Mouse (Mus musculus) hindbrain, postnatal 0 days (tissue): ENCODE data around the gene Snn. TPM values are rescaled to one million over a fixed set of nuclear protein-coding genes. Genes with fewer than 3 reads are reported as not detected.
A peak's percentile ranks its signal among the peaks of the same experiment; 100 is the strongest.

Experiments
- ATAC-seq: fragments of 200-750 bp; cut with Nextera tagmentation; 2 replicates; pipeline ENCODE4 v1.8.0; 2017; ENCODE audit warnings: mild to moderate bottlenecking, moderate TSS enrichment, moderate library complexity
- DNase-seq: peaks from one replicate; pipeline ENCODE4 v3.0.0-alpha.2; 2015; ENCODE audit warnings: low spot score
- H3K27ac ChIP-seq: fragments of 300-500 bp; sonication (generic); 2 replicates; pipeline ENCODE4 v1.5.1; 2014; ENCODE audit warnings: mild to moderate bottlenecking
- H3K27me3 ChIP-seq: fragments of 300-500 bp; sonication (generic); 2 replicates; pipeline ENCODE4 v1.6.1; 2014; ENCODE audit warnings: low read length, mixed read lengths; ENCODE audit not compliant: insufficient read depth
- H3K36me3 ChIP-seq: fragments of 300-500 bp; sonication (generic); 2 replicates; pipeline ENCODE4 v1.6.1; 2014; ENCODE audit warnings: low read length, mixed read lengths; ENCODE audit not compliant: insufficient read depth
- H3K4me1 ChIP-seq: fragments of 300-500 bp; sonication (generic); 2 replicates; pipeline ENCODE4 v1.6.1; 2014; ENCODE audit warnings: antibody characterized with exemption, low read length, mixed read lengths; ENCODE audit not compliant: insufficient read depth
- H3K4me2 ChIP-seq: fragments of 300-500 bp; sonication (generic); 2 replicates; pipeline ENCODE4 v1.6.1; 2014; ENCODE audit warnings: low read depth, mild to moderate bottlenecking, low read length, moderate library complexity, mixed read lengths
- H3K4me3 ChIP-seq: fragments of 300-500 bp; sonication (generic); 2 replicates; pipeline ENCODE4 v1.5.1; 2014; ENCODE audit warnings: low read length
- H3K9ac ChIP-seq: fragments of 300-500 bp; sonication (generic); replicated peaks from 2 replicates; pipeline ENCODE4 v1.6.1; 2014; ENCODE audit warnings: mild to moderate bottlenecking, low read length, moderate library complexity, mixed read lengths
- H3K9me3 ChIP-seq: fragments of 300-500 bp; sonication (generic); 2 replicates; pipeline ENCODE4 v1.6.1; 2016; ENCODE audit warnings: low read length, mixed read lengths
- CTCF ChIP-seq: IDR thresholded peaks from 2 replicates; pipeline ENCODE4 v1.5.1; 2016; ENCODE audit warnings: antibody characterized with exemption, control low read depth, low read depth
- WGBS: fragments of 180-500 bp; shearing (Covaris S2); extraction: QIAGEN DNeasy Blood & Tissue Kit; methylation state at CpG from one replicate; pipeline ENCODE4 v1.1.7; 2014; 5-methylcytosine and 5-hydroxymethylcytosine counted together
- polyA plus RNA-seq: library from polyadenylated mRNA; unstranded; fragments of >200 nt; fragmentation: Nextera tagmentation; extraction: Ambion mirVana; gene quantifications from 2 replicates; pipeline ENCODE4 v1.2.1, GENCODE M21; 2015
- total RNA-seq: library from RNA; depleted of rRNA; stranded (reverse); fragments of >200 nt; gene quantifications from 2 replicates; pipeline ENCODE4 v1.2.3, GENCODE M21; 2014

Snn gene
- total and polyA plus RNA-seq, 2 experiments from 2014 or later, result 123 to 241 TPM

DNA sequence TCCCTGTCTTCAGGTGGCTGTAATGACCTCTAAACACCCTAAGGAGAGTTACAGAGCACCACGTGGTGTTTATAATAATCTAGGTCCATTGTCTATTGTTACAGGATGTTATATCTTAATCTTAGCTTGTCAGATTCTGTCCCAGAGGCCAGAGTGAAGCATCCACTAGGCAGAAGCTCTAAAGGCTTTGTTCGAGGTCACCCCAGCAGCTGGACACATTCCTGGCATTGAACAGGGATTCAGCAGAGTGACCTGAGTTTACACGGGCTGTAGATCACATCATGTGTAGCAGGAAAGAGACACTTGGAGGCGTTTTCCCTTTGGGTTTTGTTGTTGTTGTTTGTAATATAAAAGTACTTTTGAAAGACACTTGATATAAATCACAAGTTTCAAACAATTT, 31.3 kb downstream of the Snn start:
- H3K27ac ChIP-seq, result peak overlapping the region; percentile 11; the same call in 1 of the 2 replicates
- DNase-seq, result no peak
- WGBS, result 59% methylated on average over 4 of the region's 4 CpGs

DNA sequence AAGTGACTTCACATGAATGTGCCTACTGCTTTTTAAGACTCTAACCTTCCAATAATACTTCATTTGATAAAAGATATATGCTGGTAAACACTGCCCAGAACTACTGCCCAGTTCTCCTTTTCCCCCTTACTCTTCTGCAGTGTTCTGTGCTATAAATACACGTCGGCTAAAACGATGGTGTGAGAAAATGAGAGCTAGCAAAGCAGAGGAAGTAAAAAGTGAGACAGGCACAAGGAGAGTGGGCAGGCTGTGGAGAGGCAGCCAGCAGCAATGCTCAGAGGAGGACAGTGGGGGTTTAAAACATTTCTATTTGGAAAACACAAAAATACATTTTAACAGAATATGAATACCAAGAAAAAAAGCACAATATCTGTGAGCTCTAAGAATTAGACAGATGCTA, 31.8 kb downstream of the Snn start:
- ATAC-seq (no peak), DNase-seq (no peak)
- Histone ChIP-seq H3K27me3 (no peaks in the 10 kb centered on the region), H3K9me3 (no peaks in the 10 kb centered on the region), H3K4me2 (no peak overlapping the region), H3K27ac (no peak overlapping the region), H3K36me3 (peaks cover 21% of the 10 kb centered on the region), H3K4me3 (no peak overlapping the region), H3K9ac (no peak overlapping the region), H3K4me1 (no peaks in the 10 kb centered on the region; the same call in 1 of the 2 replicates)
- 81% methylated on average over 3 of the region's 3 CpGs for WGBS
- no peak for TF ChIP-seq CTCF

More for the DNA sequence above, 31.3 kb downstream of the Snn start:
- TF ChIP-seq CTCF, result no peak
- Histone ChIP-seq H3K4me1 (no peaks in the 10 kb centered on the region; the same call in 1 of the 2 replicates), H3K36me3 (peaks cover 21% of the 10 kb centered on the region), H3K4me2 (no peak overlapping the region), H3K4me3 (no peak overlapping the region), H3K9ac (no peak overlapping the region), H3K9me3 (no peaks in the 10 kb centered on the region), H3K27me3 (no peaks in the 10 kb centered on the region)
- ATAC-seq, result no peak

DNA sequence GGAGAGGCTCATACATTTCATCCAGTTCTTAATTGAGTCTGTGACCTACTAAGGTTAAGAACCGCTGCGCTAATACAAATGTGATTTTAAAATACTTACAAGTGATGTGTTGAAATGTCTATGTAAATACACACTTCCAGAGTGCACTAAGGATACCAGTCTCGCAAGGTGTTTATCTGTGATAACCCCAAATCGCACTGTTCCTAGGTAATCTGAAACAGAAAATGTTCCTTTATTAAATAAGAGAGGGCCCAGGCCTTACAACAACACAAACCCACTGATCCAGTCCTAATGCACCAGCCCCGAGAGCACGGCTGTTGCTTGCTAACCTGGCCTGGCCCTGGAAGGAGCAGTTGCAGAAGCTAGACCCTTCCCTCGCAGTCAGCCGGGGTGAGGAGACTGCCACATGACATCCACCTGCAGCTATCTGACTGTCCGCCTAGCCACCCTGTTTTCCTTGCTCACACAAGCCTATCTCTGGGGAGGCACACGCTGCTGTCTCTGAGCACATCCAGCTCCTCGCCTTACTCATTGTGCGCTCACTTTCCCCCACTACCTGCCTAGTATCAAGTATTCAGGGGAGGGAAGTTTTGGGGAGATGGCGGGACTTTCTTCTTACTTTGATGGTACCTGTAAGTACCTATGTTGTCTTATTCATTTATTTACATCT, 33.1 kb downstream of the Snn start:
- ATAC-seq (no peak), DNase-seq (no peak)
- H3K4me2 ChIP-seq, result no peak overlapping the region
- H3K4me3 ChIP-seq, result no peak overlapping the region
- no peak overlapping the region for H3K27ac ChIP-seq
- 92% methylated on average over 13 of the region's 13 CpGs for WGBS
- no peaks in the 10 kb centered on the region for H3K4me1 ChIP-seq
- H3K9me3 ChIP-seq, result no peaks in the 10 kb centered on the region
- TF ChIP-seq CTCF, result no peak
- no peak overlapping the region for H3K9ac ChIP-seq
- peaks cover 12% of the 10 kb centered on the region for H3K36me3 ChIP-seq
- no peaks in the 10 kb centered on the region for H3K27me3 ChIP-seq

DNA sequence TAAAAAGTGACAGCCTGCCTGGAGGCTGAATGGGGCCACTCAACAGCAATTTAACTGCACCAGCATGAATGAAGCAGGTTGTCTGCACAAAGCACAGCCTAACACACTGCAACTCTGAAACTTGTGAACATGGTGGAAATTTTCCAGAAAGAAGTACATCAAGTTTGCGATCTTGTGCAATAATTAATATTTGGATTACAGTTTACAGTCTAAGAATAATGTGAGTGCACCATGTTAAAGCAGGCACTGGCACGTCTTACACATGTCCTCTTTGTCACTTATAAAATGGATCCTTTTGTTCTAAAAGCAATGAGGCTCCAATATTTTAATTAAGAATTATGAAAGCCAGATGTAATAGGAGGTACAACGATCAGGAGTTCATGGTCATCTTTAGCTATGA, 36.6 kb downstream of the Snn start:
- 76% methylated on average over 3 of the region's 3 CpGs for WGBS
- no peak overlapping the region for H3K27ac ChIP-seq
- ATAC-seq (no peak), DNase-seq (no peak)
- no peak overlapping the region for H3K9ac ChIP-seq
- no peak overlapping the region for H3K4me3 ChIP-seq
- no peaks in the 10 kb centered on the region for H3K27me3 ChIP-seq
- H3K9me3 ChIP-seq, result no peaks in the 10 kb centered on the region
- no peak for TF ChIP-seq CTCF
- H3K4me2 ChIP-seq, result no peak overlapping the region
- H3K4me1 ChIP-seq, result no peaks in the 10 kb centered on the region
- no peaks in the 10 kb centered on the region; the same call in 1 of the 2 replicates for H3K36me3 ChIP-seq

DNA sequence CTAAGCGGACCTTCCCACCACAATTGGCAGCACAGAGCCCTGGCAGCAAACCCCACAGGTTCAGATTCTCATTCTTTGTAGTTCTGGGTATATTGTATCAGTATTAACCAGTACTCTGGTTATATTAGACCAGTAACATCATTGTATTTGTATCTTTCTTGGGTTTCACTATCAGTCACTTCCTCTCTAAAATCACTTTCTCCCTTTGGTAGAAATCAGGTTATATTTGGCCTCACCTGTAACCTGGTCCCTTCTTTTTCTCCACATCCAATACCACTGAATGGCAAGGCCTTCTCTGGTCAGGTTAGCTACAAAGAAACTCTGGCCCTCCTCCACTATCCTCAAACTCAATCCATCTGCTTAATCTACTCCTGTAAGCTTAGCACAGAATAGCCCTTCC, 44.2 kb downstream of the Snn start:
- WGBS, result 67% methylated on average over 1 of the region's 1 CpGs
- no peak overlapping the region for H3K9ac ChIP-seq
- DNase-seq (no peak), ATAC-seq (no peak)
- TF ChIP-seq CTCF, result no peak
- H3K27ac ChIP-seq, result no peak overlapping the region
- H3K4me3 ChIP-seq, result no peak overlapping the region
- H3K4me2 ChIP-seq, result no peak overlapping the region
- no peaks in the 10 kb centered on the region for H3K27me3 ChIP-seq
- peaks cover 5% of the 10 kb centered on the region; the same call in 1 of the 2 replicates for H3K36me3 ChIP-seq
- H3K9me3 ChIP-seq, result no peaks in the 10 kb centered on the region
- H3K4me1 ChIP-seq, result no peaks in the 10 kb centered on the region

DNA sequence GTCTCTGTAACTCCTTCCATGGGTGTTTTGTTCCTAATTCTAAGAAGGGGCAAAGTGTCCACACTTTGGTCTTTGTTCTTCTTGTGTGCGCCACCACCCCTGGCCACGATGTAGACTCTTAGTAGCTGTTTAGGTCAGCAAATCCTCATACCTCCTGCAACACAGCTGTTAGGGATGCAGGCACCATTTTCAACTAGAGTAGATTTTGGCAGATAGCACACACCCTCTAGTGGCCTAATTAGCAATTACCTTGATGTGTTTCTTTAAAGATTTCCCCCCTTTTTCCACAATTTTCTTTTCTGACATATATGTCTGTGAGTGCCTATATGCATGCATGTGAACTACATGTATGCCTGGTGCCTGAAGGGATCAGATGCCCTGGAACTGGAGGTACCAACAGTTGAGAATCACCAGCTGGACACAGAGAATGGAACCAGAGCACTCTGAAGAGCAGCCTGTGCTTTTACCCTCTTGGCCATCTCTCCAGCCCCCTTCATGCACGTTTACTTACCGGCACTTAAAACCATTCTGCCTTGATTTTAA, 48.5 kb downstream of the Snn start:
- no peak overlapping the region for H3K4me2 ChIP-seq
- H3K27ac ChIP-seq, result no peak overlapping the region
- H3K9me3 ChIP-seq, result no peaks in the 10 kb centered on the region
- no peaks in the 10 kb centered on the region for H3K27me3 ChIP-seq
- no peaks in the 10 kb centered on the region for H3K4me1 ChIP-seq
- H3K4me3 ChIP-seq, result no peak overlapping the region
- no peak overlapping the region for H3K9ac ChIP-seq
- H3K36me3 ChIP-seq, result no peaks in the 10 kb centered on the region
- WGBS, result 69% methylated on average over 4 of the region's 4 CpGs
- TF ChIP-seq CTCF, result peak; percentile 79
- DNase-seq (peak; percentile 72), ATAC-seq (0 out of 2 replicates have a peak, but pooled peaks have one; percentile 47)

DNA sequence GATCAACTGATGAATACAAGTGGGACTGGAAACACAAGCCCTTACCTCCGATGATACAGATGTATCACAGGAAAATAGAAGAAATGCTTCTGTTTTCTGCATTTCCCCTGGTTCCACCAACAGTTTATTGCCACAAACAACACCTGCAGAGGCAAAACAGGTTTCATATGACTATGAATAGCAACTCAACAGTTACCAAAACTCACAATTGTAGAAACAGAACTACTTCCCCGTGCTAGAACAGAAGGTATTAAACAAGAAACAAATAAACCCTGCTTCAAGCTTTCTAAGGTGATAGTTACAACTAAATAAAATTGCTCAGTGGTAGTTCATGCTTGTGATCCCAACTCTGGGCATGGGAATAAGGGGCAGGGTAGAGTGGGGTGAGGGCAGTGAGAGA, 61.9 kb downstream of the Snn start:
- TF ChIP-seq CTCF, result no peak

More for the DNA sequence above, 61.9 kb downstream of the Snn start:
- Histone ChIP-seq H3K36me3 (no peaks in the 10 kb centered on the region; the same call in 1 of the 2 replicates), H3K4me3 (no peak overlapping the region), H3K27me3 (no peaks in the 10 kb centered on the region), H3K27ac (no peak overlapping the region), H3K9me3 (no peaks in the 10 kb centered on the region), H3K4me2 (no peak overlapping the region), H3K9ac (no peak overlapping the region), H3K4me1 (no peaks in the 10 kb centered on the region)
- ATAC-seq, result no peak
- DNase-seq, result no peak
- WGBS, result 94% methylated on average over 2 of the region's 2 CpGs
